Mouse (Mus musculus): ENCODE measurements around the gene Gtf2h3. TPM values are rescaled to one million over a fixed set of nuclear protein-coding genes. Genes with fewer than 3 reads are reported as not detected.
"Not testable (repeated sequence)": the region's sequence is repeated elsewhere in the genome, so short reads cannot be mapped to it uniquely, and the experiment has no call there.

Gtf2h3 gene
- polyA plus RNA-seq, 1 experiment, result not detected

DNA sequence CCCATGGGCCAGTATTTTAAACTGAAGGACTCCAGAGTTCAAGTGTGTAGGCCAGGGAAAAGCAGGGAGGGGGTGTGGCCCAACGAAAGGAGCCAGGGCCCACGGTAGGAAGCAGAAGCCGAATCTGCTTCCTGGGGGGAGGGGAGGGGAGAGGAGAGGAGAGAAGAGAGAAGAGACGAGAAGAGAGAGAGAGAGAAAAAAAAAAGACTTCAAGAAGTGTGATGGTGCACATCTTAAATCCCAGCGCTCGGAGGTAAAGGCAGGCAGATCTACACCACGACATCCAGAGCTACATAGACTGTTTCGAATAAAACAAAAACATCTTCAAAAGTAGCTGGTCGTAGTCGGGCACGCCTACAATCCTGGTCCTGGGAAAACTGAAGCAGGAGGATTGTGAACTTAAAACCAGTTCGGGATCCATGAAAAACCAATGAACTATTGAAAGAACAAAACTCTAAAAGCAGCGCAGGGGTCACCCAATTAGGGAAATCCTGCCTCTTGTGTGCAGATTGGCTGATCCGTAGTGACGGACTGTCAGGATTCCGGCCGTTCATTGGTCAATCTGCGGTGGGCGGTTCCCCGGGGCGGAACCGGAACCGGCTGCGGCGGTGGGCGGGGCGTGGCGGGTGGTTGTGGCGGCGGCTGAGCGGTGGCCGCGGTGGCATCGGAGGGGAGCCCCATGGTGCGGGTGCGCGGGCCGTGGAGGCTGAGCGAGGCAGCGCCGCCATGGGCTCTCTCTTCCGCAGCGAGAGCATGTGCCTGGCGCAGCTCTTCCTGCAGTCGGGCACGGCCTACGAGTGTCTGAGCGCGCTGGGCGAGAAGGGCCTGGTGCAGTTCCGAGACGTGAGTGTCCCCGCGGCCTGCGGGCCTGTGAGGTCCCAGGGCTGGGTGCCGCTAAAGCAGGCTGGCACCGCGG lies 49.8 kb downstream of the Gtf2h3 start, which contains the start of gene Atp6v0a2:
Atp6v0a2 (plus strand) TSS at position 129 of the 916 bp plus-strand sequence.
- under 1% methylated on average over 58 of the region's 58 CpGs for WGBS
- TF ChIP-seq POLR2A (IDR thresholded peaks at IDR 0.05; ENCODE audit: insufficient read depth, low read depth, low read length), result peak; percentile 60; the same call in 1 of the 2 replicates
- TF ChIP-seq CTCF (IDR thresholded peaks at IDR 0.05; ENCODE audit: insufficient read depth, low read depth, low read length), result no peak
- Histone ChIP-seq H3K27ac (ENCODE audit: insufficient read depth, low read depth, low read length) (no peak within 1 kb of the TSS), H3K4me3 (ENCODE audit: insufficient read depth, low read depth, low read length) (peak within 1 kb of the TSS; percentile 79), H3K4me1 (ENCODE audit: control insufficient read depth, insufficient read depth, low read length) (peaks cover 15% of the 10 kb centered on the region)

DNA sequence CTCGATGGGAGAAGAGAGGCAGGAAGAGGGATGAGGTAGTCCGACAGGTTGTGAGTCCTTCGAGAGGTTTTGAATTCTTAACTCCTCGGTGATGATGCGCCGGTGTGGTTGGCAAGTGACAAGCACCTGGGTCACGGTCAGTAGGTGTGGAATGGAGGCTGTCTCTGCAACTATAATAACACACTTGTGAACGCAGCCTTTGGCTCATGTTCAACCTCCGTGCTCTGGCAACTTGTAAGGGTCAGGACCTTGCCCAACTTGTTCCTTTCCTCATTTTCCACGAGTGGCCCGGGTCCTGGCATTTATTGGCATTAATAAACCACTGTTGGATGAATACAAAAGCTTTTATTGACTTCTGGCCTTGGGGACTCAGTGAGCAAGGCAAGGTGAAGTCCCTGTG lies 50.7 kb downstream of the Gtf2h3 start:
- no peak overlapping the region for H3K27ac ChIP-seq (ENCODE audit: insufficient read depth, low read depth, low read length)

DNA sequence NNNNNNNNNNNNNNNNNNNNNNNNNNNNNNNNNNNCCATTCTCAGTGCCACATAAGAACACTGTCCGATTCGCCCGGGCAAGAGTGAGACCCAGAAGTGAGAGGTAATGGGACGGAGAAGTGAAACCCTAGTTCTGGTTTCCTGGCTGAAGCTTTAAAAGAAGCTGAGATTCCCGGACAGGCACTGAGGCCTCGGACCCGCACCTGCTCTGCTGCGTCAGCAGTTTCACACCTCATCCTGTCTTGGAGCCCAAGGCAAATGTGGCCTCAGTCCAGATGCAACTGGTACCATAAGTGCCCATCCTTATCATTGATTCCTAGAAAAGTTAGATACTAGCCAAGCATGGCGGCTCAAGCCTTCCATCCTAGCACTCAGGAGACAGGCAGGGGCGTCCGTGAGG lies 52.7 kb downstream of the Gtf2h3 start:
- no peak for TF ChIP-seq POLR2A (IDR thresholded peaks at IDR 0.05; ENCODE audit: insufficient read depth, low read depth, low read length)
- no peak for TF ChIP-seq CTCF (IDR thresholded peaks at IDR 0.05; ENCODE audit: insufficient read depth, low read depth, low read length)
- peaks cover 21% of the 10 kb centered on the region for H3K4me1 ChIP-seq (ENCODE audit: control insufficient read depth, insufficient read depth, low read length)
- no peak overlapping the region for H3K4me3 ChIP-seq (ENCODE audit: insufficient read depth, low read depth, low read length)
- H3K27ac ChIP-seq (ENCODE audit: insufficient read depth, low read depth, low read length), result no peak overlapping the region
- WGBS, result 85% methylated on average over 11 of the region's 11 CpGs

More for the DNA sequence above, 50.7 kb downstream of the Gtf2h3 start:
- TF ChIP-seq POLR2A (IDR thresholded peaks at IDR 0.05; ENCODE audit: insufficient read depth, low read depth, low read length) (no peak), CTCF (IDR thresholded peaks at IDR 0.05; ENCODE audit: insufficient read depth, low read depth, low read length) (no peak)
- WGBS, result 10% methylated on average over 11 of the region's 11 CpGs
- Histone ChIP-seq H3K4me3 (ENCODE audit: insufficient read depth, low read depth, low read length) (peak overlapping the region; percentile 79), H3K4me1 (ENCODE audit: control insufficient read depth, insufficient read depth, low read length) (peaks cover 15% of the 10 kb centered on the region)

DNA sequence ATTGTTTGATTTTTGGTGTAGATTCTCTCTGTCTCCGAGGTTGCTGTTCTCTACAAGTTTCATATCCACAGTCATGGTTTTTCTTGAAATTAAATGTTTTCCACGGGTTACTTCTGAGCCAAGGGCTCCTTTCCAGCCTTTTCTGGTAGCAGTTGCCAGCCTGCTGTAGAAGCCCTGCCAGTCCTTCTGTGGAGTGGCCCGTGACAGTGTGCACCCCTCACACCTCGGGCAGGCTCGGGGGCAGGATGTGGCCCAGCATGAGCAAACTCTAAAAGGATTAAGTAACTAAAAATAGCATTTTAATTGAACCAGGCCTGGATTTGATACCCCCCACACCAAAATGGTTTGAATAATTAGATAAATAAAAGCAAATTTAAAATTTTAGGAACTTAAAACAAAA lies 53.5 kb downstream of the Gtf2h3 start:
- WGBS, result 43% methylated on average over 5 of the region's 5 CpGs
- Histone ChIP-seq H3K4me1 (ENCODE audit: control insufficient read depth, insufficient read depth, low read length) (peaks cover 27% of the 10 kb centered on the region), H3K4me3 (ENCODE audit: insufficient read depth, low read depth, low read length) (no peak overlapping the region), H3K27ac (ENCODE audit: insufficient read depth, low read depth, low read length) (no peak overlapping the region)
- TF ChIP-seq CTCF (IDR thresholded peaks at IDR 0.05; ENCODE audit: insufficient read depth, low read depth, low read length) (no peak), POLR2A (IDR thresholded peaks at IDR 0.05; ENCODE audit: insufficient read depth, low read depth, low read length) (no peak)

DNA sequence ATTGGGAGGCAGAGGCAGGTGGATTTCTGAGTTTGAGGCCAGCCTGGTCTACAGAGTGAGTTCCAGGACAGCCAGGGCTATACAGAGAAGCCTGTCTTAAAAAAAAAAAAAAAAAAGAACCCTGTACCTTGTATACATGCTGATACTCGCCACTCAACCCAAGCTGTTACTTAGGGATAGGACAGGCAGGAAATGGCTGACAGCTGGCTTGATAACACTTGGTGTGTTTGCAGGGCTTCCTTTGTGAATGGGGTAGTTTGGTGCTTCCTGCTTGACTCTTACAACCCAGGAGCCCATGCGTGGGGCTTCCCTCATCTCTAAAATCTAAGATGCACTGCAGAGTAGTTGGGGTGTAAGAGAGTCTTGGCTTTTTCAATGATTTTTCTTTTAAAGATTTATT lies 54.5 kb downstream of the Gtf2h3 start:
- Histone ChIP-seq H3K4me1 (ENCODE audit: control insufficient read depth, insufficient read depth, low read length) (peaks cover 27% of the 10 kb centered on the region), H3K4me3 (ENCODE audit: insufficient read depth, low read depth, low read length) (no peak overlapping the region), H3K27ac (ENCODE audit: insufficient read depth, low read depth, low read length) (no peak overlapping the region)
- no peak for TF ChIP-seq CTCF (IDR thresholded peaks at IDR 0.05; ENCODE audit: insufficient read depth, low read depth, low read length)
- TF ChIP-seq POLR2A (IDR thresholded peaks at IDR 0.05; ENCODE audit: insufficient read depth, low read depth, low read length), result no peak
- 90% methylated on average over 2 of the region's 2 CpGs for WGBS

DNA sequence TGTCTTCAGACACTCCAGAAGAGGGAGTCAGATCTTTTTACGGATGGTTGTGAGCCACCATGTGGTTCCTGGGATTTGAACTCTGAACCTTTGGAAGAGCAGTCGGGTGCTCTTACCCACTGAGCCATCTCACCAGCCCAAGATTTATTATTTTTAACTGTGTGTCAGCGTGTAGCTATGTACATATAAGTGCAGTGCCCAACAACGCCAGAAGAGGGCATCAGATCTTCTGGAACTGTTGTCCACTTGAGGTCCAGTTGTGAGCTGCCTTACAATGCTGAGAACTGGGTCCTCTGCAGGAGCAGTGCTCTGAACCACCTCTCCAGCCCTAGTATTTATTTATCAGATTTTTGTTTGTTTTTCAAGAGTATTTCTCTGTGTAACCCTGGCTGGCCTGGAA lies 56.1 kb downstream of the Gtf2h3 start:
- peaks cover 27% of the 10 kb centered on the region for H3K4me1 ChIP-seq (ENCODE audit: control insufficient read depth, insufficient read depth, low read length)
- not testable (repeated sequence) for H3K4me3 ChIP-seq (ENCODE audit: insufficient read depth, low read depth, low read length); H3K27ac ChIP-seq (ENCODE audit: insufficient read depth, low read depth, low read length)
- WGBS, result 87% methylated on average over 4 of the region's 4 CpGs

DNA sequence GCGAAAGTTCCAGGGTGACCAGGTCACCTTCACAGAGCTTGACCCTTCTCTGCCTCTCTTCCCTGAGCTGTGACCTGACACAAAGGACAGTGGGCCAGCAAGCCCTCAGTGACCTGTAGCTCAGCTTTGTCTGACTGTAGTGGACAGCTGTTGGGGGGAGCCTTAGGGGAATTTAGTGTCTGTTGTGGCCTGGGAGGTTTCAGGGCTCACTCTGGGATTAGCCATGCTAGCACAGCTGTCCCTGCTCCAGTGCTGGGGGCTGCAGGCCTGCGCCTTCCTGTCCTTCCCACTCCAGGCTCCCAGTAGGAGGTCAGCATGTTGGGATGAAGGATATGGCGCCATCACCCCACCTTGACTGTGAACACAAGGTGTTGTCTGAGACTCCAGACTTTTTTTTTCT lies 57.2 kb downstream of the Gtf2h3 start:
- WGBS, result 98% methylated on average over 3 of the region's 3 CpGs
- H3K27ac ChIP-seq (ENCODE audit: insufficient read depth, low read depth, low read length), result no peak overlapping the region
- no peak for TF ChIP-seq CTCF (IDR thresholded peaks at IDR 0.05; ENCODE audit: insufficient read depth, low read depth, low read length)
- TF ChIP-seq POLR2A (IDR thresholded peaks at IDR 0.05; ENCODE audit: insufficient read depth, low read depth, low read length), result no peak
- H3K4me1 ChIP-seq (ENCODE audit: control insufficient read depth, insufficient read depth, low read length), result peaks cover 22% of the 10 kb centered on the region
- H3K4me3 ChIP-seq (ENCODE audit: insufficient read depth, low read depth, low read length), result no peak overlapping the region

DNA sequence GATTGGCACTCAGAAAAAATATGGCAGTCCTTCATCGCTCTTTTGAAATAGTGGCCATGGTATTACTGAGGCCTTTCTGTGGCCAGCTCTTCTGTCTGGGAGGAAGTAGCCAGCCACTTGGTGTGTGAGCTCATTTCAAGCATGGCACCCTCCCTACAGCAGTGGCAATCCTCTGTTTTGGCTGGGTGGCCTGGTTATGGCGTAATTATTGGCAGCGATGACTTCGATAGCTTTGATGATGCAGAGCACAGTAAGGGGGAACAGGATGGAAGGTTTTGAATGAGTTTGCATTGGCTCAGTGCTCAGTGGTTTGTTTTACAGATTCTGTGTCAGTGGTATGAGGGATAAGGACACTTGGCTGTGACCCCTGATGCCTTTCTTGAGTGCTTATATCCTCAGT lies 57.8 kb downstream of the Gtf2h3 start:
- no peak for TF ChIP-seq CTCF (IDR thresholded peaks at IDR 0.05; ENCODE audit: insufficient read depth, low read depth, low read length)
- TF ChIP-seq POLR2A (IDR thresholded peaks at IDR 0.05; ENCODE audit: insufficient read depth, low read depth, low read length), result no peak
- Histone ChIP-seq H3K4me1 (ENCODE audit: control insufficient read depth, insufficient read depth, low read length) (peaks cover 22% of the 10 kb centered on the region), H3K4me3 (ENCODE audit: insufficient read depth, low read depth, low read length) (no peak overlapping the region), H3K27ac (ENCODE audit: insufficient read depth, low read depth, low read length) (peak overlapping the region; percentile 68)
- WGBS, result 88% methylated on average over 4 of the region's 4 CpGs

DNA sequence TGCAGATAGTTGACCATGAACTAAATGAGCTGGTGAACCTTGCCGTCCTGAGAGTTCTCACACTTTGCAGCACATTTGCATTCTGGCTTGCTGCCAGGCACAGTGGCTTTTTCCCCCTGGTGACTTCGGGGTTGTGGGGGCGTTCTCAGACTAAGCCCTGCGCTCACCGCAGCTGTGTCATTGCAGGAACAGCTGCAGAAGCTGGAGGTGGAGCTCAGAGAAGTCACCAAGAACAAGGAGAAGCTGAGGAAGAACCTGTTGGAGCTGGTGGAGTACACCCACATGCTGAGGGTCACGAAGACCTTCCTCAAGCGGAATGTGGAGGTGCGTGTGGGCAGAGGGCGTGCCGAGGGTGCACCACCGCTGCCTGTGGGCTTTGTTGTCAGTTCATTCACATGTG lies 58.4 kb downstream of the Gtf2h3 start:
- Histone ChIP-seq H3K4me3 (ENCODE audit: insufficient read depth, low read depth, low read length) (no peak overlapping the region), H3K27ac (ENCODE audit: insufficient read depth, low read depth, low read length) (peak overlapping the region; percentile 68), H3K4me1 (ENCODE audit: control insufficient read depth, insufficient read depth, low read length) (peaks cover 22% of the 10 kb centered on the region)
- 37% methylated on average over 11 of the region's 11 CpGs for WGBS
- no peak for TF ChIP-seq CTCF (IDR thresholded peaks at IDR 0.05; ENCODE audit: insufficient read depth, low read depth, low read length)
- TF ChIP-seq POLR2A (IDR thresholded peaks at IDR 0.05; ENCODE audit: insufficient read depth, low read depth, low read length), result no peak

All from olfactory bulb, adult 2 months (tissue).